In the genomic region with DNA sequence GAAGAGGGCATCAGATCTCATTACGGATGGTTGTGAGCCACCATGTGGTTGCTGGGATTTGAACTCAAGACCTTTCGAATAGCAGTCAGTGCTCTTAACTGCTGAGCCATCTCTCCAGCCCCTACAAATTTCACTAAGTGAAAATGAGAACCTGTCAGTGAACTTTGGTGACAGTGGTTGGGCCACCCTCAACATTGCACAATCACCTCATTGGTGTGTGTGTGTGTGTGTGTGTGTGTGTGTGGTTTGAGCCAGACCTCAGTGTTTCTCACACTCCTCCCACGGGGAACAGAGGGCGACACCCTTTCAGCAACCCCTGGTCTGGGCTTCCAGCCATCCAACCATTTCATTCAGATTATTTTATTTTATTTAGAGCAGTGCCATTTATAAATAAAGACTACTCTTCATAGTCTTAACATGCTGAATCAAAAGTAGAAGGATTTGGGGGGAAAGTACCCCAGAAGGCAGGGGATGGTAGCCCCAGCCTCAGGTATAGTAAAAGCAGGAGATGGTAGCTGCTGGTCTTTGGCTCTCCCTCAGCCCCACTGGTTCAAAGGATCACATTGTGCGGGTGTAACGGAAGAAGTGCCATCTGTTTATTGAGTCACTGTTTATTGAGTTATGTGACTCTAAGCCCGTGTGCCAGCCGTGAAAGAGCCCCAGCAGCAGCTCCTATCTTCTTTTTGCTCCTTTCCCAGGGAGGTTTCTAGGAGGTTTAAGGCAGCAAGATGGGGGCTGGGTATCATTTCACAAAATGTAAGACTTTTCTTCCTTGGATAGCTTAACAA, we compare ENCODE assay signal across 11 mouse cellular contexts. TPM values are rescaled to one million over a fixed set of nuclear protein-coding genes. Genes with fewer than 3 reads are reported as not detected.
A peak's percentile ranks its signal among the peaks of the same experiment; 100 is the strongest.
DNase-seq lines count a peak whose midpoint lies in the region; ATAC-seq lines count a peak whose summit lies in the region.
"Had no signal": no experiment of that assay in that cellular context is flagged by ENCODE, and none has a peak within 500 bp of the region (broad histone marks: within the 10 kb centered on the region; RNA-seq: fewer than 3 reads in every experiment).

No protein-coding gene starts in this region.

- 53% methylated on average over 8 of the region's 8 CpGs for WGBS in liver, embryonic 15.5 days (ENCODE audit: insufficient replicate concordance)

- no peak overlapping the region for H3K9ac ChIP-seq in liver, embryonic 15.5 days

- H3K27me3 ChIP-seq in liver, embryonic 15.5 days, result no peaks in the 10 kb centered on the region; the same call in 1 of the 2 replicates

- DNase-seq in heart, adult 11 months, result peak; percentile 92
- no peak for DNase-seq in heart, postnatal 36 days
- DNase-seq in spleen, postnatal 36 days (ENCODE audit: low spot score in 2 of 2), result peak; percentile 4 to 27
- no peak for DNase-seq in spleen, adult 12 weeks (ENCODE audit: low spot score)
- no peak for DNase-seq in thymus, postnatal 36 days
- no peak for DNase-seq in left cerebral cortex, adult 9 months (ENCODE audit: low spot score in 2 of 2)
- no peak for DNase-seq in thymus, postnatal 4 days
- DNase-seq: right cerebral cortex, postnatal 4 days had no signal

- no peak overlapping the region for H3K27ac ChIP-seq in liver, embryonic 15.5 days (replicated peaks)
- H3K27ac ChIP-seq: kidney, postnatal 0 days had no signal

- H3K36me3 ChIP-seq in liver, embryonic 15.5 days (replicated peaks), result peaks cover 10% of the 10 kb centered on the region

- no peak overlapping the region for H3K4me2 ChIP-seq in liver, embryonic 15.5 days

- no peak overlapping the region for H3K4me3 ChIP-seq in liver, embryonic 15.5 days (replicated peaks)

- intact Hi-C loops in heart, postnatal 36 days (cut with DNase I), result no loop called here

- H3K4me1 ChIP-seq in liver, embryonic 15.5 days (replicated peaks), result peaks cover 23% of the 10 kb centered on the region

- H3K9me3 ChIP-seq in liver, embryonic 15.5 days (replicated peaks), result no peaks in the 10 kb centered on the region

- peak; percentile 50; the same call in 1 of the 2 replicates for ATAC-seq in liver, embryonic 15.5 days (ENCODE audit: insufficient read depth)

RNA-seq across cellular contexts. Expression of a gene that starts 2.5 kb away (rescaled TPM):
- not detected for total RNA-seq in heart, postnatal 36 days (2021)
- polyA plus RNA-seq in liver, embryonic 15.5 days (2015; fragmentation: Nextera tagmentation; extraction: Ambion mirVana), result not detected in 2 replicates
- total RNA-seq: ES-E14 had no signal
- polyA plus RNA-seq: kidney, postnatal 0 days had no signal

RNA-seq across cellular contexts. Expression of a gene that starts 22.3 kb away (rescaled TPM):
- 1 to 10 TPM; 6.7 to 8.6 TPM for total RNA-seq in heart, postnatal 36 days (2021)
- 10.7 and 11.3 TPM in 2 replicates for polyA plus RNA-seq in liver, embryonic 15.5 days (2015; fragmentation: Nextera tagmentation; extraction: Ambion mirVana)

RNA-seq across cellular contexts. Expression of a gene that starts 27.6 kb away (rescaled TPM):
- total RNA-seq in heart, postnatal 36 days (2021), result 10 to 100 TPM in 1 of 2 experiments, 1 to 10 TPM in 1; 9.4 to 10.6 TPM
- polyA plus RNA-seq in liver, embryonic 15.5 days (2015; fragmentation: Nextera tagmentation; extraction: Ambion mirVana), result 5.2 and 5.8 TPM in 2 replicates

Comparison
In these comparisons a context has a peak if more than half of its experiments do, and no peak if none do; other contexts are left out.
1. DNase-seq: peak in heart, adult 11 months (single experiment) and spleen, postnatal 36 days (2 of 2); none in heart, postnatal 36 days (0 of 2), spleen, adult 12 weeks (single experiment), thymus, postnatal 36 days (0 of 2), left cerebral cortex, adult 9 months (0 of 2) and thymus, postnatal 4 days (single experiment).